Comparison of ENCODE assay signal across 8 mouse cellular contexts in genomic region chr15:93227764-93228079, GRCm38 (mm10). TPM values are rescaled to one million over a fixed set of nuclear protein-coding genes. Genes with fewer than 3 reads are reported as not detected.
DNase-seq lines count a peak whose midpoint lies in the region; ATAC-seq and TF ChIP-seq lines count a peak whose summit lies in the region.

No protein-coding gene starts in this region.

- H3K27me3 ChIP-seq in testis, adult 2 months (ENCODE audit: control insufficient read depth, insufficient read depth, low read length), result no peaks in the 10 kb centered on the region
- H3K27me3 ChIP-seq in forebrain, embryonic 14.5 days (replicated peaks; ENCODE audit: control insufficient read depth, insufficient read depth, low read length), result no peaks in the 10 kb centered on the region

- peak; percentile 65 for ATAC-seq in forebrain, embryonic 14.5 days

- no peak overlapping the region for H3K4me3 ChIP-seq in testis, adult 2 months (ENCODE audit: control insufficient read depth, low read depth, low read length)
- no peak overlapping the region for H3K4me3 ChIP-seq in bone marrow, adult 2 months (replicated peaks; ENCODE audit: control insufficient read depth, low read depth, low read length)
- H3K4me3 ChIP-seq in forebrain, embryonic 14.5 days (ENCODE audit: low read depth, low read length), result no peak overlapping the region

- no peaks in the 10 kb centered on the region for H3K36me3 ChIP-seq in testis, adult 2 months (ENCODE audit: control insufficient read depth, insufficient read depth, low read length)
- H3K36me3 ChIP-seq in forebrain, embryonic 14.5 days (ENCODE audit: control insufficient read depth, insufficient read depth, low read length), result no peaks in the 10 kb centered on the region

- H3K27ac ChIP-seq in testis, adult 2 months (ENCODE audit: control insufficient read depth, insufficient read depth, low read depth, low read length), result no peak overlapping the region
- no peak overlapping the region for H3K27ac ChIP-seq in bone marrow, adult 2 months (ENCODE audit: control insufficient read depth, insufficient read depth, low read depth, low read length, poor library complexity)
- no peak overlapping the region for H3K27ac ChIP-seq in forebrain, embryonic 14.5 days (ENCODE audit: low read depth, low read length)

- 29% methylated on average over 6 of the region's 6 CpGs for WGBS in bone marrow, adult 2 months
- WGBS in forebrain, embryonic 14.5 days, result 25% methylated on average over 6 of the region's 6 CpGs

- peak; percentile 61; the same call in 1 of the 2 replicates for TF ChIP-seq CTCF in testis, adult 2 months (IDR thresholded peaks at IDR 0.05; ENCODE audit: control insufficient read depth, insufficient read depth, insufficient replicate concordance, low read depth, low read length)
- peak; percentile 62 for TF ChIP-seq CTCF in bone marrow, adult 2 months (IDR thresholded peaks at IDR 0.05; ENCODE audit: control insufficient read depth, insufficient read depth, low read length)

- no peak for DNase-seq in testis, postnatal 14 days (ENCODE audit: low spot score)
- peak; percentile 78 for DNase-seq in forebrain, embryonic 14.5 days (ENCODE audit: low spot score)
- DNase-seq in kidney, postnatal 10 days, result peak; percentile 62
- DNase-seq in lung, postnatal 10 days, result peak; percentile 32
- DNase-seq in right cerebral cortex, postnatal 4 days, result peak; percentile 53
- no peak for DNase-seq in B cell, adult 2 months

- H3K9me3 ChIP-seq in forebrain, embryonic 14.5 days (replicated peaks; ENCODE audit: control insufficient read depth, low read length), result no peaks in the 10 kb centered on the region

- H3K4me2 ChIP-seq in forebrain, embryonic 14.5 days (ENCODE audit: low read length), result no peak overlapping the region

- no peak overlapping the region for H3K9ac ChIP-seq in forebrain, embryonic 14.5 days (ENCODE audit: low read length)

- no peaks in the 10 kb centered on the region for H3K4me1 ChIP-seq in testis, adult 2 months (ENCODE audit: control insufficient read depth, insufficient read depth, low read length)
- no peaks in the 10 kb centered on the region; the same call in 1 of the 2 replicates for H3K4me1 ChIP-seq in bone marrow, adult 2 months (ENCODE audit: control insufficient read depth, insufficient read depth, low read length)
- H3K4me1 ChIP-seq in forebrain, embryonic 14.5 days (ENCODE audit: control insufficient read depth, insufficient read depth, low read length), result 0 out of 2 replicates have a peak, but pooled peaks cover 3% of the 10 kb centered on the region

- no peak for TF ChIP-seq POLR2A in testis, adult 2 months (IDR thresholded peaks at IDR 0.05; ENCODE audit: control insufficient read depth, low read depth, low read length)
- TF ChIP-seq POLR2A in bone marrow, adult 2 months (IDR thresholded peaks at IDR 0.05; ENCODE audit: borderline replicate concordance, control insufficient read depth, low read depth, low read length), result no peak

RNA-seq across cellular contexts. Expression of gene Gxylt1, which starts 47.3 kb away (rescaled TPM):
- 13.7 and 16.2 TPM in 2 replicates for polyA plus RNA-seq in testis, adult 2 months (2012; rRNA removed)
- 6.5 and 9.6 TPM in 2 replicates for polyA plus RNA-seq in bone marrow, adult 2 months (2011; ENCODE audit: insufficient read depth, insufficient read length, low replicate concordance, missing spikeins)
- 7.8 and 9.7 TPM in 2 replicates for polyA plus RNA-seq in forebrain, embryonic 14.5 days (2014; fragmentation: Nextera tagmentation; extraction: Ambion mirVana)

Comparison
In these comparisons a context has a peak if more than half of its experiments do, and no peak if none do; other contexts are left out.
1. DNase-seq: peak in forebrain, embryonic 14.5 days (single experiment), kidney, postnatal 10 days (single experiment), lung, postnatal 10 days (single experiment) and right cerebral cortex, postnatal 4 days (single experiment); none in testis, postnatal 14 days (single experiment) and B cell, adult 2 months (0 of 2).